Mouse (Mus musculus): ENCODE measurements at regions not wholly inside any gene's neighbourhood (a gene's known extent, or its start where the extent isn't known, plus 50 kb on each side); places are given as distances from the start of the nearest gene placed in this dataset.

GRCm38 (mm10) chr16:95820013-95820412 is 118.1 kb downstream of the Ets2 start:
- intact Hi-C loops (cut with DNase I): no loop called here

DNA sequence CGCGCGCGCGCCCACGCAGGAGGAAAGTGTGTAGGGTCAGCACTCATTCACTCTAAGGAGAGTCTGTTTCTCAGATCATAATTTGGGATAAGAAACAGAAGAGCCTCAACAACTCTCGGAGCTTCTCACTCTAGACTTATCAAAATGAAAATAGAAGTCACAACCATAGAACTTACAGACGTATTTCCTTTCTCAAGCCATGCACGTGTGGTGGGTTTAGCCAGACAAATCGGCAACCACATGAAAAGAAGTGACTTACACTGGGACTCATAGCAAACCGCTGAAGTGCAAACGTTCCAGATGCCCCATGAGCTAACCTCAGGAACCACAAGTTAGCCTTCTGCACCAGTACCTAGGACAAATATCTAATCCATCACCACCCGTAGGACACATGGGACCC is 114.1 kb downstream of the Ets2 start:
- intact Hi-C loops (cut with DNase I): no loop called here
- DNase-seq: no peak

More at GRCm38 (mm10) chr16:95820013-95820412, 118.1 kb downstream of the Ets2 start:
- DNase-seq: no peak

- DNase-seq: peak; percentile 34
- intact Hi-C loops (cut with DNase I): no loop called here
These were observed 113.4 kb downstream of the Ets2 start for GRCm38 (mm10) chr16:95815206-95815731.

DNA sequence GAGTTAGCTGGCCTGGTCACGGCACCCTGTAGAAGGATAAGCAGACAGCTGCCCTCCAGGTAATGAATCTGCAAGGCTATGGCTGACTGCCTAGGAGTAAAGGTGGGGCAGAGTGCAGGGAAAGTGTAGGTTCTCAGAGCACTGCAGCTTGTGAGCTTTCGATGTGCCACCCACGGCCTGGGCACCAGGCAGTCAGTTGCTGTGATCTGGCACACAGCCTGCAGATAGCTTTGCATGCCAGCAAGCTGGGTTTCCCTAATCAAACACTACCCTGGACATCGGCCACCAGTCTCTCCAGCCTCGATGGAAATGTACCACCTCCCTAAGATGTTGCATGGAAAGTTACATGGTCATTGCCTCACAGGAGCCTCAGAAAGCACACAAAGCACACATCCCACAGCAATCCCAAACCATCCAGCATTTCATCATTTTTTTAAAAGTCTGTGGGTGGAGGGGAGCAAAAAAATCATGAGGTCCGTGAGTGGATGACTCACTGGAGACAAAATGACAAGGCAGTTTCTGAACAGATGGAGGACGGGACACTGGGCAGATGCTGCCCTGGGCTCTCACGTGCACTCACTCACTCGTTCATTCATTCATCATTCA is 112.7 kb downstream of the Ets2 start:
- peak; percentile 70 for DNase-seq
- intact Hi-C loops (cut with DNase I): no loop called here

DNA sequence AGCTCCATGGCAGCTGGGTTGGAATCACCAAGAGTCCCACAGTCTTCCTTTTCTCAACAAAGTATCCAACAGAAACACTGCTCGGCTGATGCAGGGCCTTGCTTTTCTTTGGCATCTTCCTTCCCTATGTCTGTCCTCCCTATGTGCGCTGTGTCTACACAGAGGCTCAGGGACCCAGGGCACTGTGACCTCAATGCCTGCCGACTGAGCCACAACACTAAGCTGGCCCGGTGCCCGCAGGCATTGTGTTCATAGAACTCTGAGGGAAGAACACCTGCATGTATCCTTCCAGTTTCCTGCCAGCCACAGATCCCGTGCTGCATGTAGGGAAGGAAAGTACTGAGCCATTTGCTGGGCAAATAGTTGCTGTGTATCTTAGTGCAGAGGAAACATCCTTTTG is 109.2 kb downstream of the Ets2 start:
- DNase-seq: peak; percentile 41
- intact Hi-C loops (cut with DNase I): no loop called here

DNA sequence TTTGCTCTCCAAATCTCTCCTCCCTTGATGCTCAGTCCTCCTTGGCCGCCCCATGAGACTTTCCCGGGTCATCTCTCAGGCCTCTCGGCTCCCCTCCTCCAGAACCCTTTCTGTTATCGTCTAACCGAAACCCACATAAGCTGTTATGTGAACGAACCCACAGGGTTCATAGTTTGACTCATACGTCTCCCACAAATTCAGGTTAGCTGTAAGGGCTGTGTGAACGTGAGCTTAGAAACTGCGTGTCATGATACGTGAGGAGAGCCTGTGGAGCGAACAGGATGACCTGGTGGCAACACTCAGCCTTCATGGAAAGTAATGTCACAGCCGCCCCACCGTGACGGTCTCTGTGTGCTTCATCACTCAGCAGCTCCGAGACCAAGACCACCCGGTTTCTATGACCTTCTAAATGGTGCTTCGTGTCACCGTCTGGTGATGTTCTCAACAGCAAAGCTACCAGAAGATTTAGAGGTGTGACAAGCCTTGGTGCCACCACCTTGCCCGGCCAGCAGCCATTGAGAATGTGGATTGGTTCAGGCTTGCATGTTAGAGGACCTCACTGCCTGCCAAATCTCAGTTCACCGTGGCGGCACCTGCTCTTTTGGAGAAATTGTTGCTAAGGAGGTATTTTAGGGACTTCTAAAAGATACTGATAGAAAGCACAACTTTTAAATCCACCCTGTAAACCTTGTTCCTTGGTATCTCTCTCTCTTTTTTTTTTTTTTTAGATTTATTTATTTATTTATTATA is 107.4 kb downstream of the Ets2 start:
- DNase-seq: no peak
- intact Hi-C loops (cut with DNase I): no loop called here

DNA sequence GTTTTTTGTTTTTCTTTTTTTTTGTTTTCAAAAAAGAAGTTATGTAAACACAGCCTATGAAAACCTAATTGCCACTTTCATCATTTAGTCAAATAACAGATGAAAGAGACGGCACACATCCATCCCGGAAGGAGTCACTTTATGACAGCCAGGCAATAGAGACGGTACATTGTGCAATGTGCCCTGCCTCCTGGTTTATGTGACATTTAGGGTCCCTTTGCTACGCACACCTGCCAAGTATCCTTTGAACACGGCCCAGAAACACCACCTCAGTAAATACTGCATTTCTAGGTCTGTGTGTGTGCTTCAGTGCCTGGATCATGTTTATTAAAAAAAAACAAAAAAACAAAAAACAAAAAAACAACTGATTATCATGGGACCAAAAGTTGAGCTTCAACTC is 104.6 kb downstream of the Ets2 start:
- intact Hi-C loops (cut with DNase I): no loop called here
- no peak for DNase-seq

- intact Hi-C loops (cut with DNase I): no loop called here
- no peak for DNase-seq
These were observed 102.3 kb downstream of the Ets2 start for GRCm38 (mm10) chr16:95804199-95804598.

DNA sequence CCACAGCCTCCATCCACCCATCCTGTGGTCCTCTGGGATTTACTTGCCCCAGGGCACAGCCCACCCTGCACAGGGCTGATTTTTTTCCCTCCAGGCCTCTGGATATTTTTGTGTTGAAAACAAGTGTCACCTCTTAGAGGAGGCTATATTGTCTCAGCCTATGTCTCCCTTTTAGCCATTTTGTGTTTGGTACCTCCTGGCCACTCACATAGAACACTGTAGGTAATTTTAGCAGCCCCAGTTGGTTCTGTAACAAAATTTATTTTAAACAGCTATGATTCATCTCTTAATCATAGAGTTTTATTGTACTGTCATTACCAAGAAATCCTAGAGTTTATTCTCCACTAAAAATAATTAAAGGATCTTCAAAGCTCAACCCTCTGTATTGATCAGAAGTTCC is 100.8 kb downstream of the Ets2 start:
- intact Hi-C loops (cut with DNase I): no loop called here
- DNase-seq: no peak

- intact Hi-C loops (cut with DNase I): no loop called here
- no peak for DNase-seq
These were observed 100.3 kb downstream of the Ets2 start for GRCm38 (mm10) chr16:95802207-95802606.

- intact Hi-C loops (cut with DNase I): no loop called here
- DNase-seq: peak; percentile 73
These were observed 99.1 kb downstream of the Ets2 start for GRCm38 (mm10) chr16:95800911-95801442.

GRCm38 (mm10) chr16:95798582-95798981 is 96.7 kb downstream of the Ets2 start:
- intact Hi-C loops (cut with DNase I): no loop called here
- no peak for DNase-seq

DNA sequence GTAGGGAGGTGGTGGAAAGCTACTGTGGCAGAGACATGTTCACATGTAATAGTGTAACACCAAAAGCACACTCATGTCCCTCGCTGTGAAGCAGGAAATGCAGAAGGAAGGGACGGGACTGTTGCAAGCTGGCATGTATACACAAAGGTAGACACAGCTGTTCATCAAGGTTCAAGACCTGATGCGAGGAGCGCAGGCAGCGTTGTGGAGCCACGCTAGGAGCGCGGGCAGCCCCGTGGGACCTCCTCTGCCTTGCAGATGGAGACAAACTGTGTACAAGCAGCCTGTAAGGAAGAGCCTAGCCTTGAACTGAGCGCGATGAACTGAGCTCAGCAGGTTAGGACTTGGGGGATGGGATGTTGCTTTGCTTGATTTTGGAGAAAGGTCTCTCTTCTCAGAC is 96.2 kb downstream of the Ets2 start:
- intact Hi-C loops (cut with DNase I): no loop called here

DNA sequence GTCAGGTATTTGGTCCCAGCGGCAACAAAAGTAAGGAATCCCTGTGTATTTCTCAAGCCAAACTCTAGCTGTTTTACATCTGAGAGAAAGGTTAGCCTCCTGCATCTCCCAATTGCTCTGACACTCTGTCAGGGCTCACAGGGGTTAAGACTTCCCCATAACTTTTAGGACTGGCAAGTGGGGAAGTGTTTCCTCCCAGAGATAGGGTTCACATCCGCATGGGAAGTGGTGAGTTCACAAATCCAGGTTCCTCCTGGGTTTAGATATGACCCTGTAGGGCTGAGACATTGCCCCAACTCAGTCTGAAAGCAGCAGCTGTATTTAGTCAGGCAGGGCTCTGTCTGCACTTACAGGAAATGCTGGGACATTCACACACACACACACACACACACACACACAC is 95.3 kb downstream of the Ets2 start:
- intact Hi-C loops (cut with DNase I): no loop called here
- DNase-seq: no peak

More for the DNA sequence above, 96.2 kb downstream of the Ets2 start:
- DNase-seq: no peak

GRCm38 (mm10) chr16:95794876-95795275 is 93.0 kb downstream of the Ets2 start:
- DNase-seq: no peak
- intact Hi-C loops (cut with DNase I): no loop called here

GRCm38 (mm10) chr16:95794281-95794727 is 92.4 kb downstream of the Ets2 start:
- DNase-seq: no peak
- intact Hi-C loops (cut with DNase I): no loop called here

DNA sequence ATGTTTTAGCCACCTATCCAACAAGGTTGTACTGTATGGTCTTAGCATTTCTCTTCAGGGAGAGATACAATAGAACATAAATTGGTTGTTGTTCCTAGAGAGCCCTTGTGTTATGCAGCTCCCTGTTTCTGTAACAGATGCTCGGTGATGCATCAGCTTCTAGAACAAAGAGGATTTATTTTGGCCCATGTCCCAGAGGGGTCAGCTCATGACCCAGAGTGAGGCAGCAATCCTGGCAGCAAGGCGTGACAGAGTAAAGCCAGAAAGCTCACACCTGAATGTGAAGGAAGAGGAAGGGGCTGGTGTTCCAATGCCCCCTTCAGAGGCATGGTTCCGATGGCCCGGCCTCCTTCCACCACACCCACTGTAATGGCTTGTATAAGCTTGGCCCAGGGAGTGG is 88.8 kb downstream of the Ets2 start:
- intact Hi-C loops (cut with DNase I): no loop called here
- DNase-seq: no peak

DNA sequence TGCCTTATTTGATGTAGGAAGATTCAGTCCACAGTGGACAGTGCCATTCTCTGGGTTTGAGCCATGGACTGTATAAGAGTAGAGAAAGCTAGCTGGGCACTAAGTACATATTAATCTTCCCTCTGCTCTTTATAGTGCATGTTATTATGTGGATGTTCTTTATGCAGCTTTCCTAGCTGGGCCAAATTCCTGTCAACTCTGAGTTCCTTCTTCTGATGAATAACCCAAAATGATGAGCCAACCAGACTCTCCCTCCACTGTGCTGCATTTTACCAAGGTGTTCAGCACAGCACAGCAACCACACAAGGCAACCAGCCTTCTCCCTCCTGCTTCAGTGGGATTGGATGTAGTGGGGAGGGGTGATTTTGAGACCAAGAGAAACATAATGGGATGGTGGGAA is 87.7 kb downstream of the Ets2 start:
- no peak for DNase-seq
- intact Hi-C loops (cut with DNase I): no loop called here

GRCm38 (mm10) chr16:95781681-95782080 is 79.8 kb downstream of the Ets2 start:
- no peak for DNase-seq
- intact Hi-C loops (cut with DNase I): no loop called here

- intact Hi-C loops (cut with DNase I): no loop called here
These were observed 78.6 kb downstream of the Ets2 start for GRCm38 (mm10) chr16:95780431-95780830.

DNA sequence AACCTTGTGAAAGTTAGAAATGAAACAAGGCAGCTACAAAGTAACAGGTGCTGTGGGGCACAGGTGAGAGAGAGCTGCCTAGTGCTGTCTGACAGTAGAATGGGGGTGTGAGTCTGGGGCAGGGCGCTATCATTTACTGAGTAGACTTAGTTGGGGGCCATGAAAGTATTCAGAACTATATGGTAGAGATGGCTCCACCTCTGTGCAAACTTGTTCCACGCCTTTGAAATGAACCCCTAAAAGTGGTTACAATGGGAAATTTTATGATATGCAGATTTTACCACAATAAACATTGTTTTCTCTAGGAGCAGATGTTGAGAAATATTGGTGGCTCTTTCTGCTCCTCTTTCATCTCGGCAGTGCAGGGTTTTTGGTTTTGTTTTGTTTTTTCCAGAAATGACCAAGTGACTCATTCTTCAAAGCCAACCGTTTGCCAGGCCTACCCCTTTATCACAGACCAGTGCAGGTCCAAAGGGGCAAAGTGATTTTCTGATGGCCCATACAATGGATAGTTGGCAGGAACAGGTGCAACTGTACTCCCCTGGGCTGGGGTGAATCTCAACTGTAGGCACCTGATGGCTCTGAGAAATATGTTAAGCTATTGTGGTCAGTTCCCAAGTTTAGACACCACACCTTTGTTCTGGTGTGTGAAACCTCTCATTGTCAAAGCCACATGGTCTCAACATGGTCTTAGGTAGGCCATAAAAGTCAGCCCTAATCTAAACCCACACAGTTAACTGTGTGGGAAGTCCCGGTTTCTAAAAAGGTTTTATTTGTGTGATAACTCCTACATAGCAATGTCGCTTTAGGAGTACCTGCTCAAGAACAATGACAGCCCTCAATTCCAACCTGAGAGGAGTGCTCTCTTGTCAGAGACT is 77.2 kb downstream of the Ets2 start:
- DNase-seq: no peak
- intact Hi-C loops (cut with DNase I): no loop called here

More at GRCm38 (mm10) chr16:95780431-95780830, 78.6 kb downstream of the Ets2 start:
- no peak for DNase-seq

All from left cerebral cortex, postnatal 4 days (tissue).